Mouse (Mus musculus) kidney, adult 8-10 months (tissue): Measurements from ENCODE around the gene Adk.

Experiments
- DNase-seq, 2 experiments: peaks; one replicate each; pipeline ENCODE4 v3.0.0; 2022

Gene Adk

GRCm38 (mm10) chr14:21278290-21278689 is 225.9 kb downstream of the Adk start:
- DNase-seq, result no peak

- DNase-seq, result no peak
Measured at GRCm38 (mm10) chr14:21278907-21279535, 226.6 kb downstream of the Adk start.

- DNase-seq, result peak; percentile 21 to 24
Measured at GRCm38 (mm10) chr14:21280451-21280850, 228.1 kb downstream of the Adk start.

GRCm38 (mm10) chr14:21281506-21281905 is 229.1 kb downstream of the Adk start:
- no peak for DNase-seq

GRCm38 (mm10) chr14:21284116-21284515 is 231.7 kb downstream of the Adk start:
- DNase-seq, result no peak

GRCm38 (mm10) chr14:21284847-21285246 is 232.5 kb downstream of the Adk start:
- DNase-seq, result no peak

- DNase-seq, result no peak
Measured at GRCm38 (mm10) chr14:21286274-21286673, 233.9 kb downstream of the Adk start.

- DNase-seq, result no peak
Measured at GRCm38 (mm10) chr14:21287726-21288442, 235.5 kb downstream of the Adk start.

GRCm38 (mm10) chr14:21299743-21300142 is 247.4 kb downstream of the Adk start:
- no peak for DNase-seq

GRCm38 (mm10) chr14:21304815-21305214 is 252.4 kb downstream of the Adk start:
- DNase-seq, result peak in 1 of 2 experiments; percentile 8

- DNase-seq, result no peak
Measured at GRCm38 (mm10) chr14:21308349-21308936, 256.1 kb downstream of the Adk start.

- no peak for DNase-seq
Measured at GRCm38 (mm10) chr14:21310530-21310929, 258.2 kb downstream of the Adk start.

- no peak for DNase-seq
Measured at GRCm38 (mm10) chr14:21313561-21314342, 261.4 kb downstream of the Adk start.

- no peak for DNase-seq
Measured at GRCm38 (mm10) chr14:21314466-21314865, 262.1 kb downstream of the Adk start.

GRCm38 (mm10) chr14:21334826-21335225 is 282.5 kb downstream of the Adk start:
- no peak for DNase-seq

- no peak for DNase-seq
Measured at GRCm38 (mm10) chr14:21335691-21336314, 283.4 kb downstream of the Adk start.

- DNase-seq, result no peak
Measured at GRCm38 (mm10) chr14:21337948-21338347, 285.6 kb downstream of the Adk start.

GRCm38 (mm10) chr14:21341195-21341594 is 288.8 kb downstream of the Adk start:
- no peak for DNase-seq

GRCm38 (mm10) chr14:21342984-21343383 is 290.6 kb downstream of the Adk start:
- no peak for DNase-seq

- DNase-seq, result no peak
Measured at GRCm38 (mm10) chr14:21344896-21345295, 292.5 kb downstream of the Adk start.

GRCm38 (mm10) chr14:21348611-21349260 is 296.4 kb downstream of the Adk start:
- no peak for DNase-seq

- DNase-seq, result no peak
Measured at GRCm38 (mm10) chr14:21351646-21352045, 299.3 kb downstream of the Adk start.
